Mouse (Mus musculus) left cerebral cortex, postnatal 36 days (tissue): ENCODE measurements at regions not wholly inside any gene's neighbourhood (a gene's known extent, or its start where the extent isn't known, plus 50 kb on each side); places are given as distances from the start of the nearest gene placed in this dataset.
A peak's percentile ranks its signal among the peaks of the same experiment; 100 is the strongest.

Experiments used
- DNase-seq, 2 experiments: peaks; one replicate each; pipeline ENCODE4 v3.0.0; 2021 to 2022; ENCODE audit warnings: low spot score in 2 of 2, mixed read lengths in 1 of 2
- intact Hi-C: fragments of 180-260 bp; cut with DNase I; formaldehyde crosslinking; loops from one replicate; pipeline ENCODE4 v1.15.1; 2025

DNA sequence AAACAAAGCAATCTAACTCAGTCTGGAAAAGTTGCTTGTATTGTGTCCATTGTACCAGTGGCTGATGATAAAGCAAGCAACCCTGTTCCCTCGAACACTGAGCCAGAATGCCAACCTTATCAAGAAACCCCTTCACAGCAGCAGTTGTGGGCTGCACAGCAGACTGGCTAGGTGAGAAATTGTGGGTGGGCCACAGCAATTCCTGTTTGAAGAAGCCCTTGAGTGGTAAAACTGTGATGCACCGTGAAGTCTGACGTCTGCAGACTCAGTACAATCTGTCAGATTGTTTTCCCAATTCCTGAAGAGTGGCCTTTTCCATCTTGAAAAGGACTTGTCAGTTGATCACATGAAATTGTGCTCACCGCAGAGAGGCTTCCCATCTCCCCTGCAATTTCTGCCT lies 483.7 kb upstream of the Nrg3 start:
- peak in 1 of 2 experiments; percentile 9 for DNase-seq
- intact Hi-C loops: no loop called here

- no peak for DNase-seq
These were observed 471.8 kb upstream of the Nrg3 start for GRCm38 (mm10) chr14:39944708-39945107.

More at GRCm38 (mm10) chr14:39944708-39945107, 471.8 kb upstream of the Nrg3 start:
- intact Hi-C loops: no loop called here
